Mouse (Mus musculus) kidney, adult 2 months (tissue): Measurements from ENCODE around the gene Scn4a. TPM values are rescaled to one million over a fixed set of nuclear protein-coding genes. Genes with fewer than 3 reads are reported as not detected.

Experiments
- DNase-seq: peaks from one replicate; pipeline ENCODE4 v3.0.0; 2021
- H3K27ac ChIP-seq: fragments of 200-500 bp; 2 replicates; pipeline ENCODE4 v1.5.1; 2012; ENCODE audit warnings: low read depth, low read length, control low read depth, inconsistent platforms; ENCODE audit not compliant: insufficient read depth
- H3K27me3 ChIP-seq: fragments of 200-500 bp; replicated peaks from 2 replicates; pipeline ENCODE4 v1.6.1; 2012; ENCODE audit warnings: mild to moderate bottlenecking, moderate library complexity, low read length, inconsistent platforms; ENCODE audit not compliant: control insufficient read depth, insufficient read depth
- H3K36me3 ChIP-seq: fragments of 200-500 bp; 2 replicates; pipeline ENCODE4 v1.6.1; 2012; ENCODE audit warnings: mild to moderate bottlenecking, moderate library complexity, low read length, inconsistent platforms; ENCODE audit not compliant: control insufficient read depth, insufficient read depth
- H3K4me1 ChIP-seq: fragments of 200-500 bp; 2 replicates; pipeline ENCODE4 v1.6.1; 2011; ENCODE audit warnings: low read length; ENCODE audit not compliant: control insufficient read depth, insufficient read depth
- H3K4me3 ChIP-seq: fragments of 200-500 bp; 2 replicates; pipeline ENCODE4 v1.5.1; 2011; ENCODE audit warnings: mild to moderate bottlenecking, low read depth, low read length, control low read depth; ENCODE audit not compliant: insufficient read depth
- CTCF ChIP-seq: fragments of 200-500 bp; conservative IDR thresholded peaks from 2 replicates; pipeline ENCODE4 v1.5.1; 2011; ENCODE audit warnings: low read depth, mild to moderate bottlenecking, control low read depth, low read length, moderate library complexity, mixed read lengths; ENCODE audit not compliant: insufficient read depth, insufficient read length
- POLR2A ChIP-seq: fragments of 200-500 bp; IDR thresholded peaks from one replicate; pipeline ENCODE4 v1.6.1; 2011; ENCODE audit warnings: low read depth, low read length, control low read depth
- WGBS: fragments of 180-500 bp; shearing (Covaris S2); methylation state at CpG from one replicate; pipeline ENCODE4 v1.1.7; 2018; 5-methylcytosine and 5-hydroxymethylcytosine counted together
- polyA plus RNA-seq: library from polyadenylated mRNA; depleted of rRNA; stranded (reverse); fragments of >200 nt; gene quantifications from 2 replicates; pipeline ENCODE4 v1.2.3, GENCODE M21; 2012

The Scn4a gene
- polyA plus RNA-seq, 1 experiment, result 1.9 TPM

- Histone ChIP-seq H3K27me3 (no peaks in the 10 kb centered on the region), H3K4me1 (no peaks in the 10 kb centered on the region), H3K4me3 (no peak overlapping the region), H3K36me3 (no peaks in the 10 kb centered on the region), H3K27ac (no peak overlapping the region)
- WGBS, result 53% methylated on average over 5 of the region's 5 CpGs
- TF ChIP-seq CTCF (peak; percentile 31; the same call in 1 of the 2 replicates), POLR2A (no peak)
- DNase-seq, result no peak
Observed at GRCm38 (mm10) chr11:106359350-106359749, 6.3 kb upstream of the Scn4a start.

GRCm38 (mm10) chr11:106355382-106356128 lies 2.5 kb upstream of the Scn4a start:
- WGBS, result 59% methylated on average over 19 of the region's 19 CpGs
- TF ChIP-seq POLR2A (no peak), CTCF (no peak)
- Histone ChIP-seq H3K27ac (no peak overlapping the region), H3K27me3 (no peaks in the 10 kb centered on the region), H3K4me3 (no peak overlapping the region), H3K36me3 (no peaks in the 10 kb centered on the region), H3K4me1 (no peaks in the 10 kb centered on the region)
- peak; percentile 33 for DNase-seq

GRCm38 (mm10) chr11:106354181-106354580 lies 1.1 kb upstream of the Scn4a start:
- 43% methylated on average over 1 of the region's 1 CpGs for WGBS
- H3K4me1 ChIP-seq, result no peaks in the 10 kb centered on the region
- no peak overlapping the region for H3K4me3 ChIP-seq
- TF ChIP-seq CTCF, result no peak
- TF ChIP-seq POLR2A, result no peak
- no peak overlapping the region for H3K27ac ChIP-seq
- no peak for DNase-seq
- H3K27me3 ChIP-seq, result no peaks in the 10 kb centered on the region
- no peaks in the 10 kb centered on the region for H3K36me3 ChIP-seq

GRCm38 (mm10) chr11:106351941-106352340 lies 1.1 kb downstream of the Scn4a start:
- WGBS, result 80% methylated on average over 4 of the region's 4 CpGs

GRCm38 (mm10) chr11:106351253-106351652 lies 1.8 kb downstream of the Scn4a start:
- WGBS, result 65% methylated on average over 3 of the region's 3 CpGs
- Histone ChIP-seq H3K27ac (no peak overlapping the region), H3K27me3 (no peaks in the 10 kb centered on the region), H3K4me3 (no peak overlapping the region), H3K36me3 (no peaks in the 10 kb centered on the region), H3K4me1 (no peaks in the 10 kb centered on the region)
- no peak for TF ChIP-seq POLR2A
- TF ChIP-seq CTCF, result no peak
- DNase-seq, result no peak

More at GRCm38 (mm10) chr11:106351941-106352340, 1.1 kb downstream of the Scn4a start:
- DNase-seq, result no peak
- Histone ChIP-seq H3K4me3 (no peak overlapping the region), H3K27me3 (no peaks in the 10 kb centered on the region), H3K27ac (no peak overlapping the region), H3K36me3 (no peaks in the 10 kb centered on the region), H3K4me1 (no peaks in the 10 kb centered on the region)
- TF ChIP-seq POLR2A (no peak), CTCF (no peak)

GRCm38 (mm10) chr11:106350853-106351252 lies 2.2 kb downstream of the Scn4a start:
- Histone ChIP-seq H3K36me3 (no peaks in the 10 kb centered on the region), H3K4me3 (no peak overlapping the region), H3K27ac (no peak overlapping the region), H3K4me1 (no peaks in the 10 kb centered on the region), H3K27me3 (no peaks in the 10 kb centered on the region)
- no peak for DNase-seq
- TF ChIP-seq POLR2A, result no peak
- no peak for TF ChIP-seq CTCF
- WGBS, result 61% methylated on average over 5 of the region's 5 CpGs

GRCm38 (mm10) chr11:106349772-106350171 lies 3.3 kb downstream of the Scn4a start:
- TF ChIP-seq POLR2A, result no peak
- TF ChIP-seq CTCF, result no peak
- no peak overlapping the region for H3K27ac ChIP-seq
- WGBS, result 85% methylated on average over 6 of the region's 6 CpGs

More at GRCm38 (mm10) chr11:106349772-106350171, 3.3 kb downstream of the Scn4a start:
- no peak for DNase-seq
- no peak overlapping the region for H3K4me3 ChIP-seq
- no peaks in the 10 kb centered on the region for H3K4me1 ChIP-seq
- no peaks in the 10 kb centered on the region for H3K27me3 ChIP-seq
- no peaks in the 10 kb centered on the region for H3K36me3 ChIP-seq
